Mouse (Mus musculus) cerebellum, postnatal 25 days (tissue): ENCODE measurements at regions not wholly inside any gene's neighbourhood (a gene's known extent, or its start where the extent isn't known, plus 50 kb on each side); places are given as distances from the start of the nearest gene placed in this dataset.

Experiments used
- DNase-seq, 2 experiments: peaks; one replicate each; pipeline ENCODE4 v3.0.0; 2021; ENCODE audit warnings: mixed read lengths in 2 of 2

- DNase-seq = no peak
Measured at GRCm38 (mm10) chr3:104343096-104343495, 122.9 kb upstream of the Magi3 start.

- DNase-seq = no peak
Measured at GRCm38 (mm10) chr3:104342220-104342619, 122.0 kb upstream of the Magi3 start.

DNA sequence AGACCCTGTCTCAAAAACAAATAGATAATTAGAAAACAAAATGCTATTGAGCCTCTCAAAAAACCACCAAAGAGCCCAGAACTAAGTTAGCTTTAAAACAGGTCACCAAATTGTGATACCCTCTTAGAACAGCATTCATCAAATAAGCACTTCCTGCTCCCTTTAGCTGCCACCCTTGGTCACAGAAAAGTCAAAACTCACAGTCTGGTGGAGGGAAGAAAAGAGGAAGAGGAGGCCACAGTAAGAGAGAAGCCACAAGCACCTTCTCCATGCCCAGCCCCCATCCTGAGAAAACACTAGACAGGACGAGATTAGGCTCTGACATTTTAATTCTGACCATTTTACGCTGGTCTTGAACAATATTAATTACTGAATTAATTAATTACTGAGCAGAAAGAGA lies 120.2 kb upstream of the Magi3 start:
- DNase-seq = no peak

DNA sequence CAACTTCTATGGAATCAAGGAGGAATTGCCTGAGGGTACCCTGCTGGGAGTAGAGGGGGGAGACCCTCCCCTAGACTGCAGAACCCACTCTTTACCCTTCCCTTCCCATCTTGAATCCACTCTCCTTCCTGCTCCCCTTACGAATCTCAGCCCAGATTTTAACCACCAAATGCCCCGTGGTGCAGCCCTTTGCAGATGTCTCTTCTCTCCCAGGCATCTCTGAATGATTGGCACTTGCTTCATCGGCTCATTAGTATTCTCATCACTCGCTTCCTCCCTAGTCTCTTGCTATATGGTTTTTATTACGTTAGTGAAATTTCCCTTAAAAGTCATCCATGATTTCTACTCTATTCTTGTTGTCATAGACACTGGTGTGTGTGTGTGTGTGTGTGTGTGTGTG lies 116.7 kb upstream of the Magi3 start:
- no peak for DNase-seq

GRCm38 (mm10) chr3:104336308-104336707 lies 116.1 kb upstream of the Magi3 start:
- DNase-seq = no peak

DNA sequence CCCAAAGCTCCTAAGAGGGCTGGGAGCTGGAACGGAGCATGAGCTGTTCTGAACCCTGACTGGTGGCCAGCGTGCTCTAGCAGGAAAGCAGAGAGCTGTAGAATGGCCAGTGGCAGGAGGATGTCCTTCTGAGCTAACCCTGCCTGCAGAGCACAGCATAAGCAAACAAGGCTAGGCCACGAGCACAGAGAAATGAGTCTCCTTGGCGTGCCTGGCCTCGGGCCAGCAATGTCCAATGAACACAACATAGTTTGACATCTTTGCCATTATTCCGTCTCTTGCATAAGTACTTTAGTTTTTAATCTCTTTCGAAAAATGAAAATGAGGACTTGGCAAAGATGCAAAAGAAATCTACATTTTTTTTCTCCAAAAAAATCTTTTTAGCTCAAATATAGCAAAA lies 114.6 kb upstream of the Magi3 start:
- DNase-seq = no peak

- no peak for DNase-seq
Measured at GRCm38 (mm10) chr3:104333345-104333744, 113.2 kb upstream of the Magi3 start.

DNA sequence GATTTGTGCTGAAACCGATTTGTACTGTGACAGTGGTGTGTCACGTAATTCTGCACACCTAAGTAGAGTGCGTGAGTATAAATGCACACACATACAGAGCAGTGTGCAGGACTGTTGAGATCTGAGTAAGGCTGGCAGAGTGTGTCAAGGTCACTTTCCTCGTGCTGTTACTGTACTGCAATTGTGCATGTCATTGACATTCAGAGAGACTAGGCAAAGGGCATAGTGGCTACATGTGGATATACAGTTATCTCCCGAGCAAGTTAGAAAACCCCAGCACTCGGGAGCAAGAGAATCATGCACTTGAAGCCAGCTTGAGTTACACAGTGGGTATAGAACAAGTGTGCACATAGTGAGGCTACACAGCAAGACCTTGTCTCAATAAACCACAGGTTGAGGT lies 110.5 kb upstream of the Magi3 start:
- no peak for DNase-seq

GRCm38 (mm10) chr3:104327829-104328228 lies 107.7 kb upstream of the Magi3 start:
- DNase-seq = no peak

- no peak for DNase-seq
Measured at GRCm38 (mm10) chr3:104327034-104327729, 107.0 kb upstream of the Magi3 start.

- no peak for DNase-seq
Measured at GRCm38 (mm10) chr3:104322591-104322990, 102.4 kb upstream of the Magi3 start.

DNA sequence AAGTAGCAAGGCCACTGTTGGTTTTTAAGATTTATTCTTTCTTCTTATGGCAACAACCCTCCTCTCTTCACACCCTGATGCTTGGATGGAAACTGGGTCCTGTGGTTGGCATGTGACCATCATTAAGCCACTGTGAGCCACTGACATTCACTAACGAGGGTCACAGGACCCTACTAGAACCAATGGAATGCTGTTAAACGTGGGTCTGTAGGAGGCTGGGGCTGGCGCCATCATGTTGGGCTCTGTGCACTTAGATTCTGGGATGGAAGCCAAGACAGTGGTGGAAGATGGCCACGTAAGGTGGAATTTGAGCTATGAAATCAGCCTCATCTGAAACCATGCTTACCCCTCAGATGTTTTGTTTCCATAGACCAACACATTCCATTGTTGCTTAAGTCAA lies 100.2 kb upstream of the Magi3 start:
- peak in 1 of 2 experiments; percentile 15 for DNase-seq

DNA sequence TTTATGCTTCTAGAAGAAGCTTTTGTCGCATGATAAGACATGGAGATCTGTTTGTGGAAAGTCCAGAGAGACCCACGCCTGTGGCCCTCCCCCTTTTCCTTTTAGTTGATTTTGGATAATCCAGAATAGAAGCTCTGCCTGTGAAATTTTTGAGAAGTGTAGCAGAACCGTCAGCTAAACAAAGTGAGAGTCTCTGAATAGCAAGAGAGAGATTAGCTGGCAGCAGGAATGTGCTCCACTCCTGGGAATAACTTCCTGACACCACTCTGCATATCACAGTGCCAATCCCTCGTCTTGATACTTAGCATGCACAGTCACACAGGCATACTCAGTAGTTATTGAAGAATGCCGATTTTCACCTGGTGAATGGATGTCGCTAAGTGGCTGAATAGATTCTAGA lies 99.2 kb upstream of the Magi3 start:
- no peak for DNase-seq

- DNase-seq = peak in 1 of 2 experiments; percentile 17
Measured at GRCm38 (mm10) chr3:104318911-104319310, 98.7 kb upstream of the Magi3 start.

DNA sequence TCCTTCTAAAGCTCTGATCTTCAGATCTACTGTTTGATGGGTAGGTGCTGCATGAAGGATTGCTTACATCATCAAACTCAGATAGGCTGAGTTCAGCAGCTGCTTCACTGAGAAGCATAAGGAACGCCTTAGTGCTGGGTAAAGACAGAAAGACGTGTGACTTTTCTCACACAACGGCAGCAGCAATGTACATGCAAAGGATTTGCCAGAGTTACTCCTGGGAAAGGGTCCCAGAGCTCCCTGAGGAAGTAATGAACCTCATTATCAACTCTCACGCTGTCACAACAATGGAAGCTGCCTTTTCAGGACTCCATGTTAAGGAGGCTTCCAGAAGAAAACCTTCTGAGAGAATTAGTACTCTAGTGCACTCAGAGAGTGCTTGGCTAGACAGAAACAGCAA lies 97.4 kb upstream of the Magi3 start:
- no peak for DNase-seq

GRCm38 (mm10) chr3:104313063-104313462 lies 92.9 kb upstream of the Magi3 start:
- no peak for DNase-seq

GRCm38 (mm10) chr3:104306961-104307360 lies 86.8 kb upstream of the Magi3 start:
- DNase-seq = no peak

- DNase-seq = no peak
Measured at GRCm38 (mm10) chr3:104305904-104306563, 85.9 kb upstream of the Magi3 start.

GRCm38 (mm10) chr3:104303577-104303976 lies 83.4 kb upstream of the Magi3 start:
- DNase-seq = peak in 1 of 2 experiments; percentile 27

- no peak for DNase-seq
Measured at GRCm38 (mm10) chr3:104300201-104300600, 80.0 kb upstream of the Magi3 start.

DNA sequence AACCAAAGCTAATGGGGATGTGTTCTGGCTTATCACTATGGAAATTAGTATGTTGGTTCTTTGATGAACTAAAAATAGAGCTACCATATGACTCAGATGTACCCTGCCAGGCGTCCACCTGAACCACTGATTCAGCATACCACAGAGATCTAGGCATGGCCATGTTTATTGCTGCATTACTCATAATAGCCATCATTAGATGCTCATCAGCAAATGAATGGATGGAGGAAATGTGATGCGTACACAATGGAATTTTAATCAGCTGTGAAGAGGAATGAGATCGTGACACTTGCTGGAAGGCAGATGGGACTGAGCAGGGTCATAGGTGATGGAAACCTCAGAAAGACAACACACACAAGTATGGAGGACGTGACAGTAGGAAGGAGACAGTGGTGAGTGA lies 78.7 kb upstream of the Magi3 start:
- no peak for DNase-seq

DNA sequence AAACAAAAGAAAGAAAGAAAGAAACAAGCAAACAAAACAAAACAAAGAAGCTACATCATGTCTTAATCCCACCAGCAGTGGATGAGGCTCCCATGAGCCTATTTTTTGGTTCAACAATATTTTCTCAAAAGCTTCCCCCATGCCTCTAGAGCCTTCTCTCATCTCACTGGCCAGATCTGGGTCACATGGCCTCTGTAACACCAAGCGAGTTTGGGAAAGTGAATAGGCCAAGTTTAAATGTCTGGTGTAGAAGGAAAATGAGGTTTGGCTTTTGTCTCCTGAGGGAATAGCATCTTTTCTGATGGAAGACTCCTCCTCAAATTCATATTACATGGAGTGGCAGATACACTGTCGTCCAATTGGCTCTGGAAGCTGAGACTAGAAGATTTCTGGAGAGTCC lies 78.2 kb upstream of the Magi3 start:
- DNase-seq = no peak

- no peak for DNase-seq
Measured at GRCm38 (mm10) chr3:104297112-104297511, 76.9 kb upstream of the Magi3 start.

DNA sequence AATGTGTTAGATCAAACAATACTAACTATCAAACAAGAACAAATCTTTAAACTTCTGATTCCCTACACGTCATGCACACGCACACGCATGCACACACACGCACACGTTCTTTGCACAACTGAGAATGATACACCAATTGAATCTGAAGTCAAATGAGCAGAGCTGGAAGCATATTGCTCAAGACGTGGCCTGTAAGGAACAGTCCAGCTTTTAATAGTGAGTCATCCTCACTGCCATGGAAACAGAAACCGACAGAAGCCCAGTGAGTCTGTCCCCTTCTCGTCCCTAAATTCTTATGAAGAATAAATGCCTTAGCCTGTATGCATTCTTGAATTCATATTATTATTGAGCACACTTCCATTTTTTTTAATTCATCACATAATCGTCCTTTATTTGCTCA lies 75.7 kb upstream of the Magi3 start:
- no peak for DNase-seq
